Mouse (Mus musculus): ENCODE results near the gene Hhat. TPM values are rescaled to one million over a fixed set of nuclear protein-coding genes. Genes with fewer than 3 reads are reported as not detected.

Hhat gene
- polyA plus RNA-seq, 1 experiment from 2014 or later, result 9.2 TPM

DNA sequence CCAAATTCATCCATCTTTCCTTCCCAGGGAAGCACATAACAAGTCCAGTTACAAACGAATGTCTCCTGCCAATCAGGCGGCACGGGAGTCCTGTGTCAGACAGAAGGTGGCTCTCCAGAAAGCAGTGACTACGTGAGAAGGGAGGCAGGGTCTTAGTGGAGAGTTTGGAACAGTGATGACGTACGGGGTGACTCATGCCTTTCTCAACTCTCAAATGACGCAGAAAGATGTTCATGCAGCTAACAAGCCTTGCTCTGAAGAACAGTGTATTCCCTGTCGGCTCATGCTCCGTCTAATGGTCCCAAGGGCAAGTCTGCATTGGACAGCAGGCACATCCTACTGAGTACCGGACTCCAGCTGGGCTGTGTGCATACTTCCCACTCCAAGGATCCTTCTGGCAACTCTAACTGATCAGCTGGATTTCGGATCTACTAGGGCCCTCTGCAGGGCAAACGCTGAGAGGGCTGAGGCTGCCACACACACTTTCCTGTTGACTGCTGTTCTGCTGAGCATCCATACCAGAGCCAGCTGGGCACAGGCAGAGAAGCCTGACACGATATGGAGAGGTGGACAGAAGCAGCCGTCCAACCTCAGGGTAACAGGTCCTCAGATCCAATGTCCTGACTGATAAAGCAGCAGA lies 245.2 kb downstream of the Hhat start:
- Histone ChIP-seq H3K4me3 (ENCODE audit: low read depth, low read length) (no peak overlapping the region), H3K36me3 (ENCODE audit: control insufficient read depth, insufficient read depth, low read length) (no peaks in the 10 kb centered on the region), H3K27me3 (ENCODE audit: control insufficient read depth, insufficient read depth, low read length) (no peaks in the 10 kb centered on the region), H3K4me1 (ENCODE audit: control insufficient read depth, insufficient read depth, low read length) (peaks cover 11% of the 10 kb centered on the region), H3K9ac (ENCODE audit: low read length) (no peak overlapping the region), H3K9me3 (ENCODE audit: control insufficient read depth, low read length) (no peaks in the 10 kb centered on the region), H3K4me2 (ENCODE audit: low read depth) (no peak overlapping the region), H3K27ac (ENCODE audit: low read depth, low read length) (no peak overlapping the region)
- 75% methylated on average over 14 of the region's 14 CpGs for WGBS
- ATAC-seq (ENCODE audit: insufficient read depth, low FRiP score, low TSS enrichment), result no peak
- DNase-seq (ENCODE audit: low spot score), result no peak

DNA sequence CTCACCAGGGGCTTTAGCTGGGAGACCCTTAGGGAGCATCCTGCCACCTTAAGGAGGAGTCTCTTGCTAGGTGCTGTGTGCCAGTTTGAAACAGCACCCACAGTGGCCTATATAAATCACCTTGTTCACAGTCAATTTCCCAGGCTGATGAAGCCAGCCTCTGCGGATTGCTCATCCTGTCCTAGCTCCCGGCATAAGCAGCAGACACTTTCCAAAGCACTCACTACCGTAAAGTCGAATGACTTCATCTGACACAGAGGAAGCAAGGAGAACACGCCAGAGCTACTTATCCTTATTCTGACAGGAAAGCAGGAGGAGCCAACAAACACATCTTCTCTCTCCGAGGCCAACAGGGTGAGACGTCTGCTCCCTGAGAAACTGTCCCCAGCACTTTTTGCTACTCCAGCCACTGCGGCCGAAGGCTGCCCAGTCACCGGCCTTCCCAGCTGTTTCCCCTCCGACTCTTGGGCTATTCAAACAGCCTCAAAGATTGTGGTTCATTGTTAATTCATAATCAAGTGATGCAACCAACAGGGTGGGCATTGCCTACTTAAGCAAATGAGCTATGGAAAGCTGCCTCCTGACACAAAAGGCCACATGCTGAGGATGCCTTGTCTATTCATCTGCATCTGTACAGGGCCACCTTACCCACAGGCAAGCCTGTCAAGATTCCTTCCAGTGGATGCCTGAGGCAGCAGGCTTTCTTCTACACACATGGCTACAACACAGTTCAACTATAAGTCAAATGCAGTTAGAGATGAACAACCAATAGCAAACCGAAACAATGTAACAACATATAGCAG lies 248.4 kb downstream of the Hhat start:
- no peaks in the 10 kb centered on the region for H3K27me3 ChIP-seq (ENCODE audit: control insufficient read depth, insufficient read depth, low read length)
- 0 out of 2 replicates have a peak overlapping the region, but pooled peaks have one; percentile 10 for H3K27ac ChIP-seq (ENCODE audit: low read depth, low read length)
- no peak overlapping the region for H3K4me3 ChIP-seq (ENCODE audit: low read depth, low read length)
- H3K9ac ChIP-seq (ENCODE audit: low read length), result no peak overlapping the region
- H3K9me3 ChIP-seq (ENCODE audit: control insufficient read depth, low read length), result no peaks in the 10 kb centered on the region
- H3K4me1 ChIP-seq (ENCODE audit: control insufficient read depth, insufficient read depth, low read length), result peaks cover 11% of the 10 kb centered on the region
- 44% methylated on average over 12 of the region's 12 CpGs for WGBS
- no peak overlapping the region for H3K4me2 ChIP-seq (ENCODE audit: low read depth)
- no peak for ATAC-seq (ENCODE audit: insufficient read depth, low FRiP score, low TSS enrichment)
- no peaks in the 10 kb centered on the region for H3K36me3 ChIP-seq (ENCODE audit: control insufficient read depth, insufficient read depth, low read length)
- no peak for DNase-seq (ENCODE audit: low spot score)

DNA sequence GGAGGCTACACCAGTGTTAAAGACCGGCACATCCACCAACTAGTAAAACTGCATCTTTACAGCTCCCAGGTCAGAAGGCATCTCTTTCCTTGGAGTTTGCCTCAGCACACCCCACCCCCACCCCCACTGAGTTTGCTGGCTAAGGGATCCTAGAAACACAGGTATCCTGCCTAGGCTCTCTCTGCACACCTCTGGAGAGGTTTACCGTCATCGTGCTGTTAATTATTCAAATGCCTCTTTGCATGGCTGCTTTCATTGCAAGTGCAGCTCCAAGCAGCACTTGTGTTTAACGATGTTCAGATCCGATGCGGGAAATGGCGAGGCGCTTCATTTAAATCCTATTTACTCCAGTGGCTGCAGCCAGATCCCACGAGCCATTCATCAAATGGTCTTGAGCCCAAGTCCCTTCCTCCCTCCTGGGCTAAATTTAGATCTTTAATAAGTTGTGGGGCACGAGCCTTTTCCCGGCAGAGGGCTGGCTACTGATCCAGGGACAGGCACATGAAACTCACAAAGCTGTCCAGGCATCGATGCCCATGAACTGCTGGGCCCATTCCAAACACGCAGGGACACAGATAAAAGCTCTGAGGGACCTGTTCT lies 250.1 kb downstream of the Hhat start:
- Histone ChIP-seq H3K9me3 (ENCODE audit: control insufficient read depth, low read length) (no peaks in the 10 kb centered on the region), H3K4me1 (ENCODE audit: control insufficient read depth, insufficient read depth, low read length) (peaks cover 11% of the 10 kb centered on the region), H3K27me3 (ENCODE audit: control insufficient read depth, insufficient read depth, low read length) (no peaks in the 10 kb centered on the region), H3K27ac (ENCODE audit: low read depth, low read length) (no peak overlapping the region), H3K9ac (ENCODE audit: low read length) (no peak overlapping the region), H3K36me3 (ENCODE audit: control insufficient read depth, insufficient read depth, low read length) (no peaks in the 10 kb centered on the region), H3K4me3 (ENCODE audit: low read depth, low read length) (no peak overlapping the region), H3K4me2 (ENCODE audit: low read depth) (no peak overlapping the region)
- no peak for DNase-seq (ENCODE audit: low spot score)
- 63% methylated on average over 13 of the region's 13 CpGs for WGBS
- no peak for ATAC-seq (ENCODE audit: insufficient read depth, low FRiP score, low TSS enrichment)

DNA sequence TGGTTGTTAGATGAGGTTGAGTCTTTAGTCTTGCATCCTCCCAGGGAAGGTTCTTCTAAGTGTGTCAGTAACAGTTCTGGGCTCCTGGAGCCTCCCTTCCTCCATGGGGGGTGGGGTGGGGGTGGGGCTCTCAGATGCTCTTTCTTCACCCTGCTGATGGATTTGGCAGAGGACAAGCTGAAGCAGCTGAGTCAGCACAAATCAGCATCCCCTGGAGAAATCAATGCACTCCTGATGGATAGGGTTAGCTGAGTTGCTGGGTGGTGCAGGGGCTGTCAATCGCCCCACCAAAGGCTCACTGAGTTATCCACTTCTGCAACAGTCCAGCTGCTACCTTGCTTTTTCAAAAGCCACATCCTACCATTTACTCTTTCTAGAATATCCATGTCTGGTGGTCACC lies 251.3 kb downstream of the Hhat start:
- ATAC-seq (ENCODE audit: insufficient read depth, low FRiP score, low TSS enrichment) (no peak), DNase-seq (ENCODE audit: low spot score) (no peak)
- Histone ChIP-seq H3K36me3 (ENCODE audit: control insufficient read depth, insufficient read depth, low read length) (no peaks in the 10 kb centered on the region), H3K27me3 (ENCODE audit: control insufficient read depth, insufficient read depth, low read length) (no peaks in the 10 kb centered on the region), H3K27ac (ENCODE audit: low read depth, low read length) (no peak overlapping the region), H3K9ac (ENCODE audit: low read length) (no peak overlapping the region), H3K4me3 (ENCODE audit: low read depth, low read length) (no peak overlapping the region), H3K4me2 (ENCODE audit: low read depth) (no peak overlapping the region), H3K9me3 (ENCODE audit: control insufficient read depth, low read length) (no peaks in the 10 kb centered on the region), H3K4me1 (ENCODE audit: control insufficient read depth, insufficient read depth, low read length) (peaks cover 11% of the 10 kb centered on the region)
- 74% methylated on average over 1 of the region's 1 CpGs for WGBS

DNA sequence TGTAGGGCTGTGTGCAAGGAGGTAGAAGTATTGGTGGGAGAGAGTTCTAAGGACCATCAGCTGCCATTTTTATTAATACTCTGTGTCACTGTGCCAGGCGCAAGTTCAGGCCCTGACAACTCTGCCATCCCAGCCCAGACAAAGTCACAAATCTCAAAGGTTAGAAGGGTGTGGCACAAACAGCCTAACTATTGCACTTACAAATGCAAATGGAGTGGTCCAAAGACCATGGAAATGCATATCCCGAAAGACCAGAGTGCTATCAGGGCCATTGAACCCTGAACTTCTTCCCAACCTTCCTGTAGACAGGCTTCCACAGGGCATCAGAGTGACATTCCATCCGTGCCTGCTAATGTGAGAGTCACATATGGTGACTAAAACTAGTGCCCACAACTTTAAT lies 255.7 kb downstream of the Hhat start:
- no peak overlapping the region for H3K9ac ChIP-seq (ENCODE audit: low read length)
- H3K36me3 ChIP-seq (ENCODE audit: control insufficient read depth, insufficient read depth, low read length), result no peaks in the 10 kb centered on the region
- no peaks in the 10 kb centered on the region for H3K27me3 ChIP-seq (ENCODE audit: control insufficient read depth, insufficient read depth, low read length)
- no peak overlapping the region for H3K4me3 ChIP-seq (ENCODE audit: low read depth, low read length)
- 83% methylated on average over 3 of the region's 3 CpGs for WGBS
- no peak for ATAC-seq (ENCODE audit: insufficient read depth, low FRiP score, low TSS enrichment)
- H3K27ac ChIP-seq (ENCODE audit: low read depth, low read length), result no peak overlapping the region
- H3K4me1 ChIP-seq (ENCODE audit: control insufficient read depth, insufficient read depth, low read length), result no peaks in the 10 kb centered on the region
- no peak overlapping the region for H3K4me2 ChIP-seq (ENCODE audit: low read depth)
- H3K9me3 ChIP-seq (ENCODE audit: control insufficient read depth, low read length), result no peaks in the 10 kb centered on the region
- no peak for DNase-seq (ENCODE audit: low spot score)

DNA sequence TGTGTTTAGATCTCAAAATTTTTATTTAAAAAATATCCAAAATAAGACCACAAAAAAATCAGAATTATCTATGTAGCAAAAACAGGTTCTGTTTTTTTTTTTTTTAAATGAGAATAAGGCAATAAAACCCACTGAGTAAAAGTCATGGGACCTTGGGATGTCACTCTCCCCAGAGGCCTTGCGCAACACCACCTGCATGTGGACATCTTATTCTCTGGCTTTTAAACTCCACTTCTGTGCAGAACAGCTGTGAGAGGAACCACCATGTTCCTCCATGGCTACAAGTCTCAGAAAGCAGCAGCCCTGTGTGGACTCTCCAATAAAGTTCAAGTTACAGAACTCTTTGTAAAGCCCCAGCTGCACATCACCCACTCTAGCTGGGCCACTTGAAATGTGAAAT lies 258.2 kb downstream of the Hhat start:
- no peak overlapping the region for H3K4me2 ChIP-seq (ENCODE audit: low read depth)
- ATAC-seq (ENCODE audit: insufficient read depth, low FRiP score, low TSS enrichment), result no peak
- 91% methylated on average over 1 of the region's 1 CpGs for WGBS

DNA sequence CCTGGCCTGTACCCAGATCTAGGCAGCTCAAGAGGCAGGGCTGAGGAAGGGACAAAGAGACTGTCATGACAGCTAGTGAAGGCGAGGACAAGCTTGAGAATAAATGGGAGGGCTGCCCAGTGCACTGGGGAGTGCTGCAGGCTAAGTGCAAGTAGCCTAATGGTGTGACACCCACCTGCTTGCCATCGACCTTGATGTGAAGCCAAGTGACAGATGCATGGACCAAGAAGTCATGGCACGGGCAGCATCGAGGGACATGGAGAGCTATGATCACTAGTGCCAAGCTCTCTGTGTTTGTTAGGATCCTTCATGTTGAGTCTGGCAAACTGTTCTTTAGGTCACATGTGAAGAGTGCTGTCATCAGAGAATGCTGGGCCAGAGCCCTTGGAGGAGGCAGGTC lies 267.4 kb downstream of the Hhat start:
- 89% methylated on average over 4 of the region's 4 CpGs for WGBS
- H3K9me3 ChIP-seq (ENCODE audit: control insufficient read depth, low read length), result no peaks in the 10 kb centered on the region
- no peaks in the 10 kb centered on the region for H3K4me1 ChIP-seq (ENCODE audit: control insufficient read depth, insufficient read depth, low read length)
- H3K9ac ChIP-seq (ENCODE audit: low read length), result no peak overlapping the region
- H3K36me3 ChIP-seq (ENCODE audit: control insufficient read depth, insufficient read depth, low read length), result no peaks in the 10 kb centered on the region
- H3K4me3 ChIP-seq (ENCODE audit: low read depth, low read length), result no peak overlapping the region
- no peak for ATAC-seq (ENCODE audit: insufficient read depth, low FRiP score, low TSS enrichment)
- H3K4me2 ChIP-seq (ENCODE audit: low read depth), result no peak overlapping the region
- H3K27me3 ChIP-seq (ENCODE audit: control insufficient read depth, insufficient read depth, low read length), result no peaks in the 10 kb centered on the region
- no peak overlapping the region for H3K27ac ChIP-seq (ENCODE audit: low read depth, low read length)
- no peak for DNase-seq (ENCODE audit: low spot score)

More for the DNA sequence above, 258.2 kb downstream of the Hhat start:
- no peak for DNase-seq (ENCODE audit: low spot score)
- Histone ChIP-seq H3K4me3 (ENCODE audit: low read depth, low read length) (no peak overlapping the region), H3K36me3 (ENCODE audit: control insufficient read depth, insufficient read depth, low read length) (no peaks in the 10 kb centered on the region), H3K9ac (ENCODE audit: low read length) (no peak overlapping the region), H3K4me1 (ENCODE audit: control insufficient read depth, insufficient read depth, low read length) (no peaks in the 10 kb centered on the region), H3K27me3 (ENCODE audit: control insufficient read depth, insufficient read depth, low read length) (no peaks in the 10 kb centered on the region), H3K9me3 (ENCODE audit: control insufficient read depth, low read length) (no peaks in the 10 kb centered on the region), H3K27ac (ENCODE audit: low read depth, low read length) (no peak overlapping the region)

DNA sequence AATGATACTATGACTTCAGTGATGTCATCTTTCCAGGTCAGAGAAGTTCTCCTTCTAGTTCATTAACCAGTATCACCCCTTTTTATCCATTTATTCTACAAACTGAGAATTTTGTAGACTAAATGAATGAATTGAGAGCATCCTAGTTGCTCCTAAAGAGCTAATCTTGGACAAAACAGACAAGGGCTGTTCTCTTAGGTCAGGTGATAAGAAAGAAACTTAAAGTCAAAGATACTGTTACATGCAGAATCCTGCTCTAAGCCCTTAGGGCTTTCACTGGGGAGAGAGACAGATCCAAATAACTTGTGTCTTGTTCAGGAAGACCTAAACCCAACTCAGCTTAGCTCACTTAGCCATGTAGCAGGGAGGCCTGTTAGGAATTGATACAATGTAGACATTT lies 268.2 kb downstream of the Hhat start:
- H3K36me3 ChIP-seq (ENCODE audit: control insufficient read depth, insufficient read depth, low read length), result no peaks in the 10 kb centered on the region
- no peak overlapping the region for H3K4me2 ChIP-seq (ENCODE audit: low read depth)
- ATAC-seq (ENCODE audit: insufficient read depth, low FRiP score, low TSS enrichment), result no peak
- no peak overlapping the region for H3K27ac ChIP-seq (ENCODE audit: low read depth, low read length)
- H3K4me1 ChIP-seq (ENCODE audit: control insufficient read depth, insufficient read depth, low read length), result no peaks in the 10 kb centered on the region
- H3K27me3 ChIP-seq (ENCODE audit: control insufficient read depth, insufficient read depth, low read length), result no peaks in the 10 kb centered on the region
- H3K9ac ChIP-seq (ENCODE audit: low read length), result no peak overlapping the region
- no peak for DNase-seq (ENCODE audit: low spot score)
- H3K4me3 ChIP-seq (ENCODE audit: low read depth, low read length), result no peak overlapping the region
- no peaks in the 10 kb centered on the region for H3K9me3 ChIP-seq (ENCODE audit: control insufficient read depth, low read length)

DNA sequence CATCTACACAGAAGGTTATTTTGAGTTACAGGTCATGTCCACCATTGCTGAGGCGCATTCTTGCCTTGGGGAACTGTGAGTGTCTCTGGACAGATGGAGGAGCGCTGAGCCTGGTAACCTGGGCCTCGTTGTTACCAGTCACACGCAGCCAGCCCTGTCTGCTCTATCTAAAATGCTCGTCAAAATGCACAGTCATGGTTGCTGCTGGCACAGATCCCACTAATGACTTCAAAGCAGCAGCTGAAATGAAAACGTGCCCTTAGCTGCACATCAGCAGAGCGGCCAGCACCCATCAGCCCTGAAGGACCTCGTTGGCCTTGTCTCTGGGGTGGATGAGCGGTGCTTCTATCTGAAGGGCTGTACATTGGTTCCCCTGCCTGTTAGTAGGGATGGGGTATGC lies 269.0 kb downstream of the Hhat start:
- Histone ChIP-seq H3K4me1 (ENCODE audit: control insufficient read depth, insufficient read depth, low read length) (no peaks in the 10 kb centered on the region), H3K9ac (ENCODE audit: low read length) (no peak overlapping the region), H3K27ac (ENCODE audit: low read depth, low read length) (no peak overlapping the region), H3K36me3 (ENCODE audit: control insufficient read depth, insufficient read depth, low read length) (no peaks in the 10 kb centered on the region), H3K9me3 (ENCODE audit: control insufficient read depth, low read length) (no peaks in the 10 kb centered on the region), H3K4me2 (ENCODE audit: low read depth) (no peak overlapping the region), H3K27me3 (ENCODE audit: control insufficient read depth, insufficient read depth, low read length) (no peaks in the 10 kb centered on the region), H3K4me3 (ENCODE audit: low read depth, low read length) (no peak overlapping the region)
- DNase-seq (ENCODE audit: low spot score) (no peak), ATAC-seq (ENCODE audit: insufficient read depth, low FRiP score, low TSS enrichment) (no peak)
- 89% methylated on average over 9 of the region's 9 CpGs for WGBS

Measured in neural tube, embryonic 11.5 days (tissue).